Mouse (Mus musculus) testis, postnatal 14 days (tissue): ENCODE data around the gene Cwc22.

Experiments used
- DNase-seq: peaks from one replicate; pipeline ENCODE4 v3.0.0; 2021; ENCODE audit warnings: low spot score

Gene Cwc22

DNA sequence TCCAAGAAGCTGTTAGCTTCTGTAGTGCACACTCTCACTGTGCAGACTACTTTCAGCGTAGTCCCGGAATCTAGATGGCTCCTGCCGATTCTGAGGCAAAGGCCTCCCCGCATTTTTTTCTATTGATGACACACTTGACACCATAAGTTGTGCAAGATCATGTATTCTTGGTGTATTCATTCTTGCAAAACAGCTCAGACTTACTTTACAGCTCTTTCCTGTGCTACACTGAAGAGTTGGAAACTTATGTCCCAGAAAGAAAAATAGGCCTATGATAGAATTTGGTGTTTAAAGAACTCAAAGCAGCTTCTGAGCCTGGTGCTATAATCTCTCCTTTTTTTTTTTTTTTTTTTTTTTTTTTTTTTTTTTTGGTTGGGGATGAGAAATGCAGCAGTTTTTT is 23.8 kb upstream of the Cwc22 start:
- no peak for DNase-seq

DNA sequence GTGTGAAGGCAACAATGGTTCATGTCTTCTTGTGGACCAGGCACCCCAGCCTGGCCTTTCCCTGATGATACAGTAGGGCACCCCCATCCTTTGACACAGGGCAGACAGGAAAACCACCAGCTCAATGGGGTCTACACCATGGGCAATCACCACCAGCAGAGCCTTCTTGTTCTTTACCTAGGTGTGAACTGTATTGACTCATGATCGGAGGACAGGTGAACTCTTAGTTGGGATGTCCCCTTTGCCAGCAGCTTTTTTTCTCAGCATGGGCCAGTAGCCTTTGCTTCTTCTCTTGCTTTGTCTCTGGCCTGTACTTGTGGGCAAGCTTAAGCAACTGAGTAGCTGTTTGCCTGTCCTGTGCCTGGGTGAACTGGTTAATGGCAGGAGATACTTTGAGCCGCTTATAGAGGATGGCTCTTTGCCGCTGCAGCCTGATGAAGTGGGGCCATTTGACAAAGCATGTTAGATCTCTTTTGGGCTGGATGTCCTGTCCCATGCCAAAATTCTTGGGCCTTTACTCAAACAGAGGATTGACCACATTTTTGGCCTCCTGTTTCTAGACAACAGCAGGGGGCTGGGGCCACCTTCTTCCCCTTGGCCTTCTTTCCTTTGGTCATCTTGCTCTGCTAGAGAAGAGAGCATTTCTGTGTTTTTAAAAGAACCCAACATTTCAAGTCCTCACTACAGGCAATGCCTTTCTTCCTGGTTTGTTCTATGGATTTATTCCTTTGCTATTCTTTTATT is 16.4 kb upstream of the Cwc22 start:
- no peak for DNase-seq

DNA sequence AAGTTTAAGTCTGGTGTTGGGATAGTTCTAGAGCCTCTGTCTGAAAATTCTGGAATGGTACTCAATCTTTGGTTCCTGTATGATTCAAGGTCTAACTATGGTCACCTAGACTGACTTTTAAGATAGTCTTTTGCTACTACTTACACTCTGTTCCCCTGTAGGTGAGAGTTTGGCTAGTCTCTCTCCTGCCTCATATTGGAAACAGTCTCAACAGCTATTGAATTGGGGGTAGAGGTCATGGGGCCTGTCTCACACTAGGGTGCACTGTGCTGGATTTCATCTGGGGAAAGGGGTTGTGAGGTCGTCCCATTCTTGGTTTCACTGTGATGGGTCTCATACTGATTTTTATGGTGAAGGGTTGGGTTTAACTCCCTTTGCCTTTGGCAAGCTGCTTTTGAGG is 15.1 kb upstream of the Cwc22 start:
- DNase-seq: no peak

DNA sequence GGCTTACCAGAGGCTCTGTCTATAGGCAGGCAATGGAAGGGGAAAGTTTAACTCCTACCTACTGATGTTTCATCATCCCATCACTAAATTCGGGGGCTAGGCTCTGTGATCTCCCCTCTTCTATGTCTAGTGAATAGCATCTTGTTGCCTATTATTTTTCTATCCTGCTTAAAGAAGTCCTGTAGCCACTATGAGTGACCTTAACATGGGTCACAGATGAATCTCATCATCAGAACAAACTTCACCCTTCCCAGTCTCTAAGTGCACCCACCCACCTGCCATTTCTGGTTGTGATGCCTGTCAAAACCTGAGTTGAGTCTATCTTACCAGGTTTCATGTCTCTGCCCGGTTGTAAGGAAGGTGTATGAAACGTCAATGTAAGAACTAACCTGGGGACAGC is 14.5 kb upstream of the Cwc22 start:
- no peak for DNase-seq

DNA sequence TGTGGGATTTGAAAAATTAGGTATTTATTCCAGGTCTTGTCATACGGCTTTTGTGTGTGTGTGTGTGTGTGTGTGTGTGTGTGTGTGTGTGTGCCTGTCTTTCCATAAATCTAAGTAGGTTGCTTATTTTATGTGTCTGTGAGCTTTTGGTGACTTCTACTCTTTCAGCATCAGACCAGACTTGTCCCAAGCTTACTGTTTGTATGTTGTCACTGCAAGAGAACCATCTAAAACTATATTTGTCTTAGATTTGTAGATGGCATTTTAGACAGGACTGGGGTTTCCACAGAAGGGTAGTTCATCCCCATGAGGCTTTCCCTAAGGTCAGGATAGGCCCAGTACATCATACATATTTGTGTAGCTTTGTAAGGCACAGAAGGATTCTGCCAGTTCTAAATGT is 13.2 kb upstream of the Cwc22 start:
- DNase-seq: no peak

DNA sequence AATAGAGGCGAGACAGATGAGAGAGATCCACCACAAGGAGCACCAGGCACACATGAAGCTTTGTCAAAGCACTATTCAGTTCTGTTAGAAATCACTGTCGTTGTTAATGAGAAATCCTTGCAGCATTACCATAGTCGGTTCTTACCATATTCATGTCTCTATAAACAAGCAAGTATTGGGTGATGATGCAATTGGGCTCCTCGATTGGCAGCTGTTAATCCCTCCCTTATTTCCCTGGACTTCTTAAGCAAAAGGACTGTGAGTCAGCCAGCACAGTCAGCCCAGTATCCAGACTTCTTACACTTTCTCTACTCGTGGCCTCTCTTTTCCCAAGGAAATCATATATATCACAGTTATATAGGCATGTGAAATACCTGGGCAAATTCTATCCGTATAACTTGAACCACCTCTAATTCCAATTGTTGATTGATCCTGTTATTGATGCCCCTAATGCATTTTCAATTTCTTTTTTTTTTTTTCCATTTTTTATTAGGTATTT is 5.3 kb upstream of the Cwc22 start:
- no peak for DNase-seq

DNA sequence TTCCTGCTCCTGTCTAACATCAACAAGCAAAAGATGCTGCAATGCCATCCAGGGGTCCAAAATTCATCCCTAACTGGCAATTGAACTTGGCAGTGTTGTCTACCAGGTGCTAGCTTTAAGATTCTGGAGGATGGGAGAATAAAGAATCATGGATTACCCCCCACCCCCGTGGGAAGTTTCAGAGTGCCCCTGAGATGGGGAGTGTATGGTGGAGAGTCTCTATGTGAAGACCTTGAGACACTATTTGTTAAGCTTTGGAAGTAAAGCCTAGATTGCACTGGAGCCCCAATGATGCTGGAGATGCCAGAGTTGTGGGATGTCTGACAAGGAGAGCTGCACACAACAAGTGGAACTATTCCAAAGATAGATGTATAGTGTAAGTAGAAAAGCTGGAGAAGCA is 3.9 kb upstream of the Cwc22 start:
- DNase-seq: no peak

DNA sequence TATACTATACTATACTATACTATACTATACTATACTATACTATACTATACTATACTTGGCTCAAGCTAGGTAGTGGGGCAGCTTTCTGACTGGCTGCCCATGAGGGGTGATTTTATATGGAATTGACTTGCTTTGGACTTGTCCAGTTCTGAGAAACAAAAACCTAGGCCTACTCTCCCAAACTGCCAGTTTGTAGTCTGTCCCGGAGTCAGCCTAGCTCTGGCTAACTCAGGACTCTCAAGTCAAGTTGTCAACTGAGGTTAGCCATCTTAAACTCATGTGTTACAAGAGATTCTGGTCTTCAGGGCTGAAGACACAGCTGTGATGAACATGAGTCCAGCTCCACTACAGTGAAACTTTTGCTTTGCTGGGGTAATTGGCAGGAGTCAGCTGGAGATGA is 3.3 kb upstream of the Cwc22 start:
- no peak for DNase-seq

DNA sequence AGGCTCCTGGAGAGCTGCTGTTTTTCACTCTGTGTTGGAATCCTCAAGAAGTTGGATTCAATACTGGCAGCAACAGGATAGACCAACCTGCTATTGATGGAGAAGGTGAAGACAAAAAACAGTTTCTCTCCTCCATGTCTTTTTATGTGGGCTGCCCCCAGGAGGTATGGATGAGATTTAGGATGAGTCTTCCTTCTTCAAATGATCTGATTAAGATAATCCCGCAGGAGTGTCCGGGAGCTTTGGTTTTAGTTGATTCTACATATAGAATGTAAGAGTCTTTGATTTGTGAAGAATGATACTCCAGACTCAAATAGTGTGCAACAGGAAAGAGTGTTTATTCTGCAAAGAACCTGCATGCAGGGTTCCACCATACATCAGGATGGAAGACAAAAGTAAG is 2.7 kb upstream of the Cwc22 start:
- no peak for DNase-seq

DNA sequence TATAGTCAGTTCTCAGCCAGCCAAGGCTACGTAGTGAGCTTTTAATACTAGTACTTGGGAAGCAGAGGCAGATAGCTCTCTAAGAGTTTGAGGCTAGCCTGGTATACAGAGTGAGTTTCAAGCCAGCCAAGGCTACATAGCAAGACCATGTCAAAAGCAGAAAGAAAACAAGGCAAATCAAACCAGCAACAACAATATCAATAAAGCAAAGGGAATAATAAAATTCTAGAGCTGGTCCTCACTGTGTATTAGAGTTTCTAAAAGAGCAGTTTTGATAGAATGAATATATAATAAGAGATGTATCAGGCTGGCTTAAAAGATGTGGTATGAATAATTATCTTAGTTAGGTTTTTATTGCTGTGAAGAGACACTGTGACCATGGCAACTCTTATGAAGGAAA is 2.0 kb upstream of the Cwc22 start:
- no peak for DNase-seq

DNA sequence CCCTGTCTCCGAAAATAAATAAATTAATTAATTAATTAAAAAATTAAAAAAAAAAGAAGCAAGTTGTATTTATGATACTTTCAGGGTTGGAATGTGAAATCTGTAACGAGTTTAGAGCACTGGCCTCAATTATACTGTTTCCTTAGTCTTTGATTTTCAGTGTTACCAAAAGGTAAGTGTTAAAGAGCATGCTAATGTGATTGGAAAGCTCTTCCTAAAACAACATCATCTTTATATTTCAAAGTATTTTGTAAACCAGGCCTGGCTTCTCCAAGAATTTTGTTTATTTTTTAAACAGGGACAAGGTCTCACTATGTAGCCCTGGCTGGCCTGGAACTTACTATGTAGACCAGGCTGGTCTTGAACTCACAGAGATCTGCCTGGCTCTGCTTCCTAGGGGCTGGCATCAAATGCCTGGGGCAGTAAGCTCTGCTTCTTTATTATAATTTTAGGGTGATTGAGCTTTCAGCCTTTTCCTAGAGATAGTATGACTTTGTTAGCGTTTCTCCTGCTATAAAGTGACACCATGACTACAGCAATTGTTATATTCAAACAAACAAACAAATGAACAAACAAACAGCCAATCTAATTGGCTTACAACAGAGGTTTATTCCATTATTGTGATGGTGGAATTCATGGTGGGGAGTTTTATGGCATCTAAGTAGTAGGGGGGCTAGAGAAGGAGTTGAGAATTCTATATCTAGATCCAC is 1.1 kb upstream of the Cwc22 start:
- no peak for DNase-seq

DNA sequence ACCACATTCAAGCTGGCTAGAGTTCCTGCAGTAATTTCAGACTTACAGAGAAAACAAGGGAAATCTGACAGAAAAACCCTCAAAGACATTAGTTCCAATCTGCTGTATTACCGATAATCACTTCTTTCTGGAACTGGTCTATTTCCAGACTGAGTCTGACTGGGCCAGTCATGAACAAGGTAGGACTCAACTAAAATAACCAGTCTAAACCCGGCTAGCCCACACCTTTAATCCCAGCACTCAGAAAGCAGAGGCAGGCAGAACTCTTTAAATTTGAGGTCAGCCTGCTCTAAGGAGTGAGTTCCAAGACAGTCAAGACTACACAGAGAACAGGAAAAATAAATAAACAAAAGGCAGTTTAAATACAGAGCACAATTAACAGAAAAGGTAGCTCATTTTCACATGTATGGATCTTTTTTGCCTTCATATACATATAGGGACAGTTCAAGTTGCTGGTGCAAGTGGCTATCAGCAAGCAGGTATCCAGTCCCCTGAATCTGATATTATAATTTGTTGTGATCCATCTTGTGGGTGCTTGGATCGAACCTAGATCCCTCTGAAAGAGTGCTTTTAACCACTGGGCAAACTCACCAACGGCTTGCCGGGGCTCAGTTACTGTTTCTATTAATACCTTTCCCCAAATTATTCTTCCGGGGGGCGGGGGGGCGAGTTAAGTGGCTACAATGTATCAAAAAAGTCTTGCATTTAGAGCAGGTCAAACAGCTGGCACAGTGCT is 1.1 kb downstream of the Cwc22 start:
- peak; percentile 16 for DNase-seq

DNA sequence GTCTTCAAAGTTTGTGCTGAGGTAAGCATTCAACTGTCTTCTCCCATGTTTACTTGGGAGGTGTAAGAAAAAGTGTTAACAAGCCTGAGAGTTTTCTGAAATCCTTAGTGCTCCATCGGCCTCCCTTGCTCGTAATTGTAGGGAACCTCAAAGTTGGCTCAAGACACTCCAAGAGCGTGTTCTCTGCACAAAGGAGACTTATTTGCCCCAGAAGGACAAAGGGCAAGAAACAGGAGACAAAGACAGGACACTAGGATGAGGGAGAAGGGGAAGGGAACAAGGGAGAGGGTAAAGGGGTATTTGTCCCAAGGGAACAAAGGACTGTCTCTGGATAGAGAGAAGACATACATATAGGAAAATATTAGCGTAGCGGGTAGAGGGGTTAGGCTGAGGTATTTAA is 1.9 kb downstream of the Cwc22 start:
- DNase-seq: no peak

DNA sequence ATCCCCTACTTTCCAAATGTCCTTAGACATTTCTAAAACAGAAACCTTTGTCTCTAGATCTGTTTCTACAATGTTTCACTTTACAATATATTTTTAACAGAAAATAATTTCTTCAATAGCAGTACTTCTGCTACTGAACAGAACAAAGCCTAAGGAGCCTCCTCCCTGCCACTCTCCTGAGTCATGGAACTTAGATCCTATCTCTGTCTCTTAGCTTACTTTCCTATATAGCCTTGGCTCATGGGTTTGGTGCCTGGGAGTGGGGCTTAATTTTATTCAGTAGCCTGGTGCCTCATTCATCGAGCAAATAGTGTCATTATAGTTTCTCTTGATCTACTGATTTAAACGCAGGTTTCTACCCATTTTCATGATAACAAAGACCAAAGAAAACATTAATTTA is 4.2 kb downstream of the Cwc22 start:
- no peak for DNase-seq

DNA sequence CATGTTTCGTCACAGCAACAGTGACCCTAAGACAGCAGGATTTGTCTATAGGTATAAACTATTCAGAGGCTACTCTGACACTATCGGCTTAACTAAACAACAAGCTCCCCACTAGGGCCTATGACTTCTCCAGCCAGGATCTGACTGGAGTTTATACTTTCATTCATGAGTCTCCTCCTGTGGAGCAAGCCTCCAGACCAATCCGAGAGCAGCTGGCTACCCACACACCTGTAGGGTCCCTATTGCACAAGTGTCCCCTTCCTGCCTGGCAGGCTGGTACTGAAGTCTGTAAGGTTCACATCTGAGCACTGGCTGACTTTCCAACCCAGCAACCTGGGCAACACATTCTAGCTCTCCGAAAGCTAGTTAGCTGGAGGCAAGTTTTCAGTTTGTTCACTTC is 7.9 kb downstream of the Cwc22 start:
- no peak for DNase-seq

DNA sequence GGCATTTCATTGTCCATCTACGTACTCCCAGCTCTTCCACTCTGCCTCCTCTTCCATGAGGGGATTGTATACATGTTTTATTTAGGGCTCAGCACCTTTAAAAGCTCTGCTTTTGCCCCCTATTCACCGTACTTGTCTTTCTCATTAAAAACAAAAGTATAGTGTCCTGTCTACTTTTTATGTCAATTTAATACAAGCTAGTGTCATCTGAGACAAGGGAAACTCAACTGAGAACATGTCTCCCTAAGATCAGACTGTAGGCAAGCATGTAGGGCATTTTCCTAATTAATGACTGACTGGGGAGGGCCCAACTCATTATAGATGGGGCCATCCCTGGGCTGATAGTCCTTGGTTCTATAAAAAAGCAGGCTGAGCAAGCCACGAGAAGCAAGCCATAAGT is 8.4 kb downstream of the Cwc22 start:
- no peak for DNase-seq

DNA sequence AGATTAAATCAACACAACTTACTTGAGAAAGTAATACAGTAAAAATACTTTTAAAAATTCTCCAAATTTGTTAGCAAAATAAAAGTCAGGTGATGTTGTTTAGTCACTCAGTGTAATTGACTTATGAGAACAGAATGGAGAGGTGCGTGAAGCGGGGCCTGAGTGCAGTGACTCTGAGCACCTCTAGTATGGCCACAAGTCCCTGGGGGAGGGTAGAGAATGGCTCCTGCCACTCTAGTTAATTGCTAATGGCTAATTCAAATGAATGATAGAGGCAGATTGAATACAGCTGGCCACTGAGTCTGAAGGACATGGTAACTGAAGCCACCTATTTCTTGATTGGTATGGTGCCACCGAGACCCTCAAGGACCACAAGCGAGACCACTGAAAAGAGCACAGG is 12.0 kb downstream of the Cwc22 start:
- DNase-seq: no peak

DNA sequence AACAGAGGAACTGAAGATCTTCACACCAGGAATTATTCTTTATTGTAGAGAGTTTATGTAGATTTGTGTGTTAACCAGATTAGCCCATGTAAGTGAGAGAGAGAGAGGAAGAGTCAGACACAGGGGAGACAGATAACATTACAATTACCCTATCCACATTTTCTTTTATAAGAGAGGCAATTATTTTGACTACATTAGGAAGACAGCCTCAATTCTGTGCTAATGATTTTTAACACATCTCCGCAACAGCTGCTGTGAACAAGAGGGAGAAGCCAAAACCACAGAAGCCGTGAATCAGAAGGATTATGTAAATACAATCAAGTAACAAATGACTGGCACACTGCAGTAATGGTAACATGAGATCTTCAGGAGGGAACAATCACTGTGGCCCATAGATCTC is 12.5 kb downstream of the Cwc22 start:
- no peak for DNase-seq

DNA sequence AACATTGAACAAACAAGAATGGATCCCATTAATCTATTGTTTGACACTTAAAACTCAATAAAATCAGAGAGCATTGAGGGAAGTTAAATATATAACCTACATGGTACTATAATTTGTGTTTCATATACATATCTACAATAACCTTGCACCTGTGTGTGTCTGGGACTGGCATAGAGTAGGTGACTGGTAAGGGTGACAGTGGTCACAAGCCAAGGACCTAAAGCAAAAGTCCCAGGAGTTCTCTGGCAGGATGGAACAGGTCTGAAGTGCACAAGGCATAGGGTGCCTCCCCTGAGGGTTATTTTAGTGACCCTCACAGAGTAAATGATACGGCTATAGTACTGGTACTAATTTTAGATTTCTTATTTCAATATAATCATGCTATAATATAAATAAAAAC is 14.2 kb downstream of the Cwc22 start:
- DNase-seq: no peak

DNA sequence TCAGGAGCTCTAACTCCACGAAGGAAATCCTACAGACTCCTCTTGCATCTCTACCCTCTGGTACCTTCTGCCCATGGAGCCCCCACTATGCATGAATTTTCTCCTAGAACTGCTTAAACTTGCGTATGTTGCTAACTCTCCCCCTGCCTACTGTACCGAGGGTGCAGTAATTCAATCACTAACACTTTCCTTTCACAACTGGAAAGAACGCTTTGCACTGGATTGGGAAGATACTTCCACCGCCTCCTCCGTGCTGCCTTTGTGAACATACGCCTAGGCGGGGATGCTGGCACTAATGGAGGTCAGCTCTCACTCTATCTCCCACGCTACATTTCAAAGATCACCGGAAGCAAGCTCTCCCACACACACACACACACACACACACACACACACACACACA is 17.8 kb downstream of the Cwc22 start:
- no peak for DNase-seq

DNA sequence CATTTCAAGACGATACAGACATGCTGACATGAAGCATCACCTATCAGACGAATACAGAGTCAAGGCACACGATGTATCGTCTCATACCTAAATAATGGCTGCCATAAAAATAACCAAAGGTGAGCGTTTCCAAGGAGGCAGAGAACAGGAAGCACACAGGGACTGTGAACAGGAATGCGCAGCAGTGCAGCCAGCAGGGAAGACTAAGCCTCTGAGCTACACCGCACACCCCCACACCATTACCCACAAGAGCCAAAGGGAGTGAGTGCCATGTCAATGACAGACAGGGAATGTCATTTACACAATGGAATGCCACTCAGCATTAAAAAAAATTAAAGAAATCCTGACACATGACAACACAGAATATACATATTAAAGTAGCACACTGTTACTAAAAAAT is 19.7 kb downstream of the Cwc22 start:
- DNase-seq: no peak

DNA sequence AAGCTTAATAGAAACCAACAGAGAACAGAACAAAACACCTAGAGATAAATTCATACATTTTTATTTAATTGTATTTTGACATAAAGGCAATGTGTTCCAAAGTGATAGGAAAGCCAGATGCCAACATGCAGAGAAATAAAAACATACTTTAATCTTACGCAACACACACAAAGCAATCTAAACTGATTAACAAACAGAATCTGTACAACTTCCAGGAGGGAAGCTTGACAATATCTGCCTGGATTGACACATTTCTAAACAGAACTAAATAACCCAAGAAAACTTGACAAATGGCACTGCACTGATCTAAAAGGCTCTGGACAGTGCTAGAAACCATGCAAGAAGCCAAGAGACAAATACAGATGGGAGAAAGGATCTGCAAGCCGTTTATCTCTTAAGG is 20.2 kb downstream of the Cwc22 start:
- no peak for DNase-seq
